ENCODE assay signal across 10 mouse cellular contexts in the genomic region with DNA sequence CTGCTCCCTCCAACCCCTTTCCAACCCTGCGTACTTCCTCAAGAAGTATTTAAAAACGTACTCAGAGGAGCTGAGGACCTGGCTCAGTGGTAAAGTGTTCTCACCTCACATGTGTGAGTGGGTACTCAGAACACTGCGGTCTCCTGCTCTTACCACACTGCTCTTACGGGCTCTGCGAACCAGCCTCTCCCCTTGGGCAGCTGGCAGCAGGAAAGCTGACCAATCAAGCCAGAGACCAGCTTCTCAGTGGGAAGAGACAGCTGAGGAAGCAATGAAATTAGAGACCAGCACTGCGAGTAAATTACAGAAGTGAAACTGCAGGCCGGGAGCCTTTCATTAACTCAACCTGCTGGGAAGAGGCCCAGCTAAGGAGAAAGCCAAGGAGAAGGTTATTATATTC. TPM values are rescaled to one million over a fixed set of nuclear protein-coding genes. Genes with fewer than 3 reads are reported as not detected.
DNase-seq lines count a peak whose midpoint lies in the region; ATAC-seq and TF ChIP-seq lines count a peak whose summit lies in the region.
"Had no signal": no experiment of that assay in that cellular context is flagged by ENCODE, and none has a peak within 500 bp of the region (broad histone marks: within the 10 kb centered on the region; RNA-seq: fewer than 3 reads in every experiment).

No protein-coding gene starts in this region.

- no peak overlapping the region for H3K9ac ChIP-seq in MEL (ENCODE audit: control insufficient read depth, low read depth, low read length, poor library complexity, severe bottlenecking)
- no peak overlapping the region for H3K9ac ChIP-seq in hindbrain, embryonic 16.5 days (ENCODE audit: low read depth, low read length)

- no peaks in the 10 kb centered on the region for H3K79me2 ChIP-seq in MEL (ENCODE audit: control insufficient read depth, insufficient read depth, low read length, poor library complexity)

- no peak for ATAC-seq in hindbrain, embryonic 16.5 days

- no peaks in the 10 kb centered on the region for H3K4me1 ChIP-seq in kidney, adult 2 months (ENCODE audit: control insufficient read depth, insufficient read depth, low read length)
- no peaks in the 10 kb centered on the region for H3K4me1 ChIP-seq in MEL (ENCODE audit: control insufficient read depth in 1 of 2, insufficient read depth in 2 of 2, low read length in 2 of 2)
- no peaks in the 10 kb centered on the region; the same call in 1 of the 2 replicates for H3K4me1 ChIP-seq in hindbrain, embryonic 16.5 days (ENCODE audit: control insufficient read depth, insufficient read depth, low read depth, low read length)

- no peak overlapping the region for H3K4me2 ChIP-seq in hindbrain, embryonic 16.5 days (ENCODE audit: low read length)

- TF ChIP-seq POLR2A in kidney, adult 2 months (IDR thresholded peaks at IDR 0.05; ENCODE audit: low read depth, low read length), result no peak
- no peak; a peak in 1 of 4 replicates for TF ChIP-seq POLR2A in MEL (IDR thresholded peaks at IDR 0.05; ENCODE audit: control insufficient read depth in 1 of 2, insufficient read depth in 1 of 2, low read depth in 1 of 2, low read length in 2 of 2, poor library complexity in 1 of 2)

- H3K27me3 ChIP-seq in kidney, adult 2 months (replicated peaks; ENCODE audit: control insufficient read depth, insufficient read depth, low read length), result no peaks in the 10 kb centered on the region
- no peaks in the 10 kb centered on the region for H3K27me3 ChIP-seq in MEL (ENCODE audit: control insufficient read depth in 1 of 2, insufficient read depth in 2 of 2, low read length in 2 of 2)
- no peaks in the 10 kb centered on the region for H3K27me3 ChIP-seq in hindbrain, embryonic 16.5 days (replicated peaks; ENCODE audit: control insufficient read depth, insufficient read depth, low read length)

- 55% methylated on average over 7 of the region's 7 CpGs for WGBS in kidney, adult 2 months
- 73% methylated on average over 7 of the region's 7 CpGs for WGBS in hindbrain, embryonic 16.5 days

- TF ChIP-seq EP300 in MEL (IDR thresholded peaks at IDR 0.05; ENCODE audit: low read depth in 1 of 2, low read length in 2 of 2), result no peak

- TF ChIP-seq CTCF in kidney, adult 2 months (conservative IDR thresholded peaks at IDR 0.05; ENCODE audit: insufficient read depth, insufficient read length, low read depth, low read length), result no peak
- TF ChIP-seq CTCF in MEL (IDR thresholded peaks at IDR 0.05 in 2 of 3, conservative IDR thresholded peaks at IDR 0.05 in 1 of 3; ENCODE audit: control insufficient read depth in 1 of 3, insufficient read depth in 1 of 3, low read depth in 2 of 3, low read length in 3 of 3, poor library complexity in 1 of 3, severe bottlenecking in 1 of 3), result no peak

- H3K9me3 ChIP-seq in MEL (replicated peaks; ENCODE audit: insufficient read depth, low read length), result no peaks in the 10 kb centered on the region
- no peaks in the 10 kb centered on the region for H3K9me3 ChIP-seq in hindbrain, embryonic 16.5 days (ENCODE audit: control insufficient read depth, low read length)

- H3K4me3 ChIP-seq in kidney, adult 2 months (ENCODE audit: insufficient read depth, low read depth, low read length), result no peak overlapping the region
- H3K4me3 ChIP-seq in MEL (ENCODE audit: control insufficient read depth in 1 of 2, insufficient read depth in 1 of 2, low read depth in 2 of 2, low read length in 2 of 2), result no peak overlapping the region
- H3K4me3 ChIP-seq in hindbrain, embryonic 16.5 days (ENCODE audit: low read length), result no peak overlapping the region

- no peak overlapping the region for H3K27ac ChIP-seq in kidney, adult 2 months (ENCODE audit: insufficient read depth, low read depth, low read length)
- no peak overlapping the region for H3K27ac ChIP-seq in MEL (ENCODE audit: control insufficient read depth, low read depth, low read length)
- H3K27ac ChIP-seq in hindbrain, embryonic 16.5 days (ENCODE audit: low read depth, low read length), result no peak overlapping the region

- H3K36me3 ChIP-seq in kidney, adult 2 months (ENCODE audit: control insufficient read depth, insufficient read depth, low read length), result peaks cover 7% of the 10 kb centered on the region
- H3K36me3 ChIP-seq in MEL (ENCODE audit: control insufficient read depth in 1 of 2, insufficient read depth in 2 of 2, low read length in 2 of 2), result peaks cover 0 to 4% of the 10 kb centered on the region in 2 experiments; a peak in 1 of 4 replicates
- H3K36me3 ChIP-seq in hindbrain, embryonic 16.5 days (ENCODE audit: control insufficient read depth, insufficient read depth, low read length), result peaks cover 14% of the 10 kb centered on the region

- no peak for TF ChIP-seq RAD21 in MEL (IDR thresholded peaks at IDR 0.05; ENCODE audit: low read depth, low read length)

- peak; percentile 19 for DNase-seq in kidney, adult 2 months
- DNase-seq in kidney, postnatal 36 days, result no peak
- no peak for DNase-seq in MEL (ENCODE audit: low read depth, low spot score)
- peak; percentile 45 for DNase-seq in forelimb bud, embryonic 11.5 days (ENCODE audit: low read depth, low spot score)
- DNase-seq in lung, postnatal 4 days, result peak; percentile 65 to 80
- no peak for DNase-seq in MN1 (ENCODE audit: low spot score)
- DNase-seq in right cerebral cortex, postnatal 36 days (ENCODE audit: low spot score in 2 of 2), result no peak
- DNase-seq: kidney, adult 9 months; thymus, adult 2 months had no signal

TF ChIP-seq in MEL, 35 proteins besides CTCF, POLR2A, EP300 and RAD21:
- TF ChIP-seq ZKSCAN1 (IDR thresholded peaks at IDR 0.05; ENCODE audit: low read depth, low read length), result no peak
- TF ChIP-seq UBTF (IDR thresholded peaks at IDR 0.05; ENCODE audit: borderline replicate concordance, insufficient read depth, low read depth, low read length), result no peak
- TF ChIP-seq ZMIZ1 (IDR thresholded peaks at IDR 0.05; ENCODE audit: low read depth, low read length), result peak; percentile 43; the same call in 1 of the 2 replicates
- 0 out of 2 replicates have a peak, but pooled peaks have one; percentile 28 for TF ChIP-seq NELFE (IDR thresholded peaks at IDR 0.05; ENCODE audit: low read depth, low read length)

RNA-seq across cellular contexts. Expression of a gene that starts 25.0 kb away (rescaled TPM):
- polyA plus RNA-seq in kidney, adult 2 months (2012; rRNA removed), result 6.3 and 8.1 TPM in 2 replicates
- total RNA-seq in MEL (2012; rRNA removed), result 14.1 and 16.8 TPM in 2 replicates
- 10 to 100 TPM in 1 of 2 experiments, not detected in 1; 20.3 TPM for polyA plus RNA-seq in MEL (2012; ENCODE audit: insufficient read depth in 1 of 2, insufficient read length in 2 of 2, low read depth in 1 of 2, low replicate concordance in 2 of 2, missing spikeins in 1 of 2)
- polyA plus RNA-seq in hindbrain, embryonic 16.5 days (2015; fragmentation: Nextera tagmentation; extraction: Ambion mirVana), result 12.4 and 14.9 TPM in 2 replicates

RNA-seq across cellular contexts. Expression of a gene that starts 25.2 kb away (rescaled TPM):
- 40.9 and 47.2 TPM in 2 replicates for polyA plus RNA-seq in kidney, adult 2 months (2012; rRNA removed)
- 136 and 161 TPM in 2 replicates for total RNA-seq in MEL (2012; rRNA removed)
- polyA plus RNA-seq in MEL (2012; ENCODE audit: insufficient read depth in 1 of 2, insufficient read length in 2 of 2, low read depth in 1 of 2, low replicate concordance in 2 of 2, missing spikeins in 1 of 2), result 100 to 1,000 TPM; 213 to 835 TPM
- polyA plus RNA-seq in hindbrain, embryonic 16.5 days (2015; fragmentation: Nextera tagmentation; extraction: Ambion mirVana), result 68.0 and 72.8 TPM in 2 replicates

Comparison
In these comparisons a context has a peak if more than half of its experiments do, and no peak if none do; other contexts are left out.
1. DNase-seq: peak in kidney, adult 2 months (single experiment), forelimb bud, embryonic 11.5 days (single experiment) and lung, postnatal 4 days (2 of 2); none in kidney, postnatal 36 days (0 of 2), MEL (single experiment), MN1 (single experiment) and right cerebral cortex, postnatal 36 days (0 of 2).